Mouse (Mus musculus) embryonic facial prominence, embryonic 14.5 days (tissue): ENCODE measurements at regions not wholly inside any gene's neighbourhood (a gene's known extent, or its start where the extent isn't known, plus 50 kb on each side); places are given as distances from the start of the nearest gene placed in this dataset.

Source experiments
- ATAC-seq: fragments of 200-750 bp; cut with Nextera tagmentation; 2 replicates; pipeline ENCODE4 v1.8.0; 2017; ENCODE audit warnings: low read depth, moderate number of reproducible peaks, moderate TSS enrichment
- DNase-seq: peaks from one replicate; pipeline ENCODE4 v3.0.0-alpha.2; 2015; ENCODE audit warnings: low spot score
- H3K27ac ChIP-seq: fragments of 300-500 bp; sonication (generic); replicated peaks from 2 replicates; pipeline ENCODE4 v1.5.1; 2014; ENCODE audit warnings: low read depth, mild to moderate bottlenecking, low read length, moderate library complexity
- H3K27me3 ChIP-seq: fragments of 300-500 bp; sonication (generic); replicated peaks from 2 replicates; pipeline ENCODE4 v1.6.1; 2014; ENCODE audit warnings: low read length; ENCODE audit not compliant: control insufficient read depth, insufficient read depth
- H3K36me3 ChIP-seq: fragments of 300-500 bp; sonication (generic); 2 replicates; pipeline ENCODE4 v1.6.1; 2014; ENCODE audit warnings: low read length, mixed read lengths; ENCODE audit not compliant: control insufficient read depth, insufficient read depth
- H3K4me1 ChIP-seq: fragments of 300-500 bp; sonication (generic); 2 replicates; pipeline ENCODE4 v1.6.1; 2014; ENCODE audit warnings: antibody characterized with exemption, low read length; ENCODE audit not compliant: control insufficient read depth, insufficient read depth
- H3K4me2 ChIP-seq: fragments of 300-500 bp; sonication (generic); 2 replicates; pipeline ENCODE4 v1.6.1; 2014; ENCODE audit warnings: low read depth, mild to moderate bottlenecking, low read length, moderate library complexity, mixed read lengths
- H3K4me3 ChIP-seq: fragments of 300-500 bp; sonication (generic); 2 replicates; pipeline ENCODE4 v1.5.1; 2014; ENCODE audit warnings: low read depth, mild to moderate bottlenecking, low read length
- H3K9ac ChIP-seq: fragments of 300-500 bp; sonication (generic); 2 replicates; pipeline ENCODE4 v1.6.1; 2014; ENCODE audit warnings: low read depth, mild to moderate bottlenecking, low read length, moderate library complexity, mixed read lengths
- H3K9me3 ChIP-seq: fragments of 300-500 bp; sonication (generic); 2 replicates; pipeline ENCODE4 v1.6.1; 2016; ENCODE audit warnings: low read length; ENCODE audit not compliant: control insufficient read depth
- WGBS: fragments of 180-500 bp; shearing (Covaris S2); extraction: QIAGEN DNeasy Blood & Tissue Kit; methylation state at CpG from one replicate; pipeline ENCODE4 v1.1.7; 2014; 5-methylcytosine and 5-hydroxymethylcytosine counted together

- 85% methylated on average over 2 of the region's 2 CpGs for WGBS
- H3K4me2 ChIP-seq: no peak overlapping the region
- H3K9me3 ChIP-seq: no peaks in the 10 kb centered on the region
- H3K36me3 ChIP-seq: no peaks in the 10 kb centered on the region
- DNase-seq (no peak), ATAC-seq (no peak)
- 0 out of 2 replicates have a peak, but pooled peaks cover 3% of the 10 kb centered on the region for H3K4me1 ChIP-seq
- no peak overlapping the region for H3K27ac ChIP-seq
- no peaks in the 10 kb centered on the region for H3K27me3 ChIP-seq
- H3K4me3 ChIP-seq: no peak overlapping the region
- no peak overlapping the region for H3K9ac ChIP-seq
These were observed 410.3 kb upstream of the Cntn6 start for GRCm38 (mm10) chr6:104082242-104082641.

- H3K4me1 ChIP-seq: no peaks in the 10 kb centered on the region
- H3K9ac ChIP-seq: no peak overlapping the region
- no peaks in the 10 kb centered on the region for H3K27me3 ChIP-seq
- no peak for DNase-seq
- no peak overlapping the region for H3K4me2 ChIP-seq
- WGBS: 75% methylated on average over 5 of the region's 5 CpGs
- no peaks in the 10 kb centered on the region for H3K36me3 ChIP-seq
- no peaks in the 10 kb centered on the region for H3K9me3 ChIP-seq
- no peak overlapping the region for H3K27ac ChIP-seq
- no peak overlapping the region for H3K4me3 ChIP-seq
- ATAC-seq: no peak
These were observed 384.2 kb upstream of the Cntn6 start for GRCm38 (mm10) chr6:104108386-104108785.
